Mouse (Mus musculus) heart, embryonic 10.5 days (tissue): Measurements from ENCODE around the gene B3galt4. TPM values are rescaled to one million over a fixed set of nuclear protein-coding genes. Genes with fewer than 3 reads are reported as not detected.
A peak's percentile ranks its signal among the peaks of the same experiment; 100 is the strongest.
"Not testable (repeated sequence)": the region's sequence is repeated elsewhere in the genome, so short reads cannot be mapped to it uniquely, and the experiment has no call there.

Experiments used
- DNase-seq: peaks from one replicate; pipeline ENCODE4 v3.0.0-alpha.2; 2017; ENCODE audit warnings: low spot score
- H3K27ac ChIP-seq: fragments of 300-500 bp; sonication (generic); 2 replicates; pipeline ENCODE4 v1.5.1; 2016; ENCODE audit warnings: mild to moderate bottlenecking
- H3K27me3 ChIP-seq: fragments of 300-500 bp; sonication (generic); 2 replicates; pipeline ENCODE4 v1.6.1; 2016; ENCODE audit warnings: mild to moderate bottlenecking; ENCODE audit not compliant: poor library complexity, insufficient read depth, severe bottlenecking
- H3K36me3 ChIP-seq: fragments of 300-500 bp; sonication (generic); 2 replicates; pipeline ENCODE4 v1.6.1; 2016; ENCODE audit warnings: mild to moderate bottlenecking, moderate library complexity
- H3K4me1 ChIP-seq: fragments of 300-500 bp; sonication (generic); 2 replicates; pipeline ENCODE4 v1.6.1; 2016; ENCODE audit warnings: mild to moderate bottlenecking
- H3K4me3 ChIP-seq: fragments of 300-500 bp; sonication (generic); 2 replicates; pipeline ENCODE4 v1.5.1; 2016; ENCODE audit warnings: mild to moderate bottlenecking, moderate library complexity
- H3K9me3 ChIP-seq: fragments of 300-500 bp; sonication (generic); 2 replicates; pipeline ENCODE4 v1.6.1; 2016; ENCODE audit warnings: mild to moderate bottlenecking, moderate library complexity
- WGBS: fragments of 180-500 bp; shearing (Covaris S2); methylation state at CpG from one replicate; pipeline ENCODE4 v1.1.7; 2016; 5-methylcytosine and 5-hydroxymethylcytosine counted together
- polyA plus RNA-seq: library from polyadenylated mRNA; unstranded; fragments of >200 nt; fragmentation: Nextera tagmentation; extraction: Ambion mirVana; gene quantifications from 2 replicates; pipeline ENCODE4 v1.2.1, GENCODE M21; 2016

Gene B3galt4
- polyA plus RNA-seq, 1 experiment from 2014 or later: 5.9 TPM

- H3K4me3 ChIP-seq: no peak overlapping the region
- H3K36me3 ChIP-seq: peaks cover 69% of the 10 kb centered on the region
- 91% methylated on average over 15 of the region's 15 CpGs for WGBS
- no peaks in the 10 kb centered on the region for H3K27me3 ChIP-seq
- H3K4me1 ChIP-seq: peaks cover 5% of the 10 kb centered on the region
- H3K27ac ChIP-seq: no peak overlapping the region
- DNase-seq: no peak
- H3K9me3 ChIP-seq: no peaks in the 10 kb centered on the region
Observed at GRCm38 (mm10) chr17:33959948-33960347, 8.7 kb upstream of the B3galt4 start.

- Histone ChIP-seq H3K9me3 (no peaks in the 10 kb centered on the region), H3K36me3 (peaks cover 70% of the 10 kb centered on the region)
- 94% methylated on average over 13 of the region's 13 CpGs for WGBS
Observed at GRCm38 (mm10) chr17:33959135-33959534, 7.8 kb upstream of the B3galt4 start.

GRCm38 (mm10) chr17:33958451-33958850, 7.2 kb upstream of the B3galt4 start:
- WGBS: 91% methylated on average over 11 of the region's 11 CpGs
- H3K4me3 ChIP-seq: no peak overlapping the region
- no peaks in the 10 kb centered on the region for H3K9me3 ChIP-seq
- H3K27me3 ChIP-seq: no peaks in the 10 kb centered on the region
- H3K36me3 ChIP-seq: peaks cover 70% of the 10 kb centered on the region
- H3K27ac ChIP-seq: no peak overlapping the region
- peaks cover 18% of the 10 kb centered on the region for H3K4me1 ChIP-seq
- DNase-seq: no peak

More at GRCm38 (mm10) chr17:33959135-33959534, 7.8 kb upstream of the B3galt4 start:
- no peak overlapping the region for H3K27ac ChIP-seq
- peaks cover 11% of the 10 kb centered on the region for H3K4me1 ChIP-seq
- no peak for DNase-seq
- no peak overlapping the region for H3K4me3 ChIP-seq
- H3K27me3 ChIP-seq: no peaks in the 10 kb centered on the region

GRCm38 (mm10) chr17:33957493-33957892, 6.2 kb upstream of the B3galt4 start:
- Histone ChIP-seq H3K4me1 (peaks cover 27% of the 10 kb centered on the region), H3K27me3 (no peaks in the 10 kb centered on the region), H3K27ac (no peak overlapping the region), H3K4me3 (no peak overlapping the region), H3K9me3 (no peaks in the 10 kb centered on the region), H3K36me3 (peaks cover 70% of the 10 kb centered on the region)
- WGBS: 90% methylated on average over 6 of the region's 6 CpGs
- DNase-seq: no peak

GRCm38 (mm10) chr17:33956336-33956735, 5.0 kb upstream of the B3galt4 start:
- Histone ChIP-seq H3K36me3 (peaks cover 68% of the 10 kb centered on the region), H3K4me1 (peaks cover 38% of the 10 kb centered on the region), H3K27me3 (no peaks in the 10 kb centered on the region), H3K9me3 (no peaks in the 10 kb centered on the region), H3K4me3 (peak overlapping the region; percentile 100), H3K27ac (peak overlapping the region; percentile 98)
- 8% methylated on average over 10 of the region's 10 CpGs for WGBS
- DNase-seq: no peak

GRCm38 (mm10) chr17:33955555-33956214, 4.4 kb upstream of the B3galt4 start, which contains the start of the genes Vps52 and Rps18:
Vps52 (plus strand) TSS chr17:33955812.
Rps18 (minus strand) TSS chr17:33956001.
- peak; percentile 98 for DNase-seq
- Histone ChIP-seq H3K36me3 (peaks cover 62% of the 10 kb centered on the region), H3K27me3 (no peaks in the 10 kb centered on the region), H3K9me3 (no peaks in the 10 kb centered on the region), H3K4me3 (peak within 1 kb of the TSS; percentile 100), H3K4me1 (peaks cover 44% of the 10 kb centered on the region), H3K27ac (peak within 1 kb of the TSS; percentile 98)
- under 1% methylated on average over 50 of the region's 50 CpGs for WGBS

- no peaks in the 10 kb centered on the region for H3K9me3 ChIP-seq
- H3K27ac ChIP-seq: peak overlapping the region; percentile 98
- no peak for DNase-seq
- H3K4me3 ChIP-seq: peak overlapping the region; percentile 100
- peaks cover 55% of the 10 kb centered on the region for H3K36me3 ChIP-seq
- peaks cover 51% of the 10 kb centered on the region for H3K4me1 ChIP-seq
- WGBS: under 1% methylated on average over 33 of the region's 33 CpGs
- no peaks in the 10 kb centered on the region for H3K27me3 ChIP-seq
Observed at GRCm38 (mm10) chr17:33954646-33955554, 3.6 kb upstream of the B3galt4 start.

- H3K27me3 ChIP-seq: no peaks in the 10 kb centered on the region
- no peak for DNase-seq
- 45% methylated on average over 5 of the region's 5 CpGs for WGBS
- H3K4me3 ChIP-seq: peak overlapping the region; percentile 100
- peaks cover 54% of the 10 kb centered on the region for H3K36me3 ChIP-seq
- no peaks in the 10 kb centered on the region for H3K9me3 ChIP-seq
- H3K27ac ChIP-seq: peak overlapping the region; percentile 98; the same call in 1 of the 2 replicates
- peaks cover 51% of the 10 kb centered on the region for H3K4me1 ChIP-seq
Observed at GRCm38 (mm10) chr17:33953961-33954565, 2.8 kb upstream of the B3galt4 start.

GRCm38 (mm10) chr17:33953310-33953709, 2.0 kb upstream of the B3galt4 start:
- Histone ChIP-seq H3K36me3 (peaks cover 54% of the 10 kb centered on the region), H3K4me3 (peak overlapping the region; percentile 100), H3K4me1 (peaks cover 51% of the 10 kb centered on the region), H3K9me3 (no peaks in the 10 kb centered on the region), H3K27me3 (no peaks in the 10 kb centered on the region), H3K27ac (no peak overlapping the region)
- WGBS: 78% methylated on average over 3 of the region's 3 CpGs
- DNase-seq: no peak

- 86% methylated on average over 4 of the region's 4 CpGs for WGBS
- DNase-seq: no peak
- Histone ChIP-seq H3K27me3 (no peaks in the 10 kb centered on the region), H3K27ac (no peak overlapping the region), H3K9me3 (no peaks in the 10 kb centered on the region), H3K36me3 (peaks cover 55% of the 10 kb centered on the region), H3K4me1 (peaks cover 51% of the 10 kb centered on the region), H3K4me3 (peak overlapping the region; percentile 100)
Observed at GRCm38 (mm10) chr17:33952879-33953278, 1.6 kb upstream of the B3galt4 start.

GRCm38 (mm10) chr17:33952015-33952414, 727 bp upstream of the B3galt4 start:
- peaks cover 60% of the 10 kb centered on the region for H3K36me3 ChIP-seq

GRCm38 (mm10) chr17:33950131-33950625, 1.1 kb downstream of the B3galt4 start:
- peaks cover 46% of the 10 kb centered on the region for H3K4me1 ChIP-seq
- H3K36me3 ChIP-seq: peaks cover 77% of the 10 kb centered on the region
- H3K4me3 ChIP-seq: peak overlapping the region; percentile 63
- H3K27ac ChIP-seq: peak overlapping the region; percentile 87
- no peaks in the 10 kb centered on the region for H3K9me3 ChIP-seq
- no peak for DNase-seq
- 71% methylated on average over 10 of the region's 10 CpGs for WGBS
- no peaks in the 10 kb centered on the region for H3K27me3 ChIP-seq

More at GRCm38 (mm10) chr17:33952015-33952414, 727 bp upstream of the B3galt4 start:
- 74% methylated on average over 13 of the region's 13 CpGs for WGBS
- not testable (repeated sequence) for H3K9me3 ChIP-seq, H3K27me3 ChIP-seq, H3K27ac ChIP-seq, DNase-seq
- peaks cover 51% of the 10 kb centered on the region for H3K4me1 ChIP-seq
- H3K4me3 ChIP-seq: peak overlapping the region; percentile 63
